Mouse (Mus musculus) C2C12 (cell line): ENCODE results near the gene Cuedc2.

Source experiments
- CEBPB ChIP-seq: IDR thresholded peaks from one replicate; pipeline ENCODE4 v1.6.1; 2011; ENCODE audit warnings: low read depth, mild to moderate bottlenecking, control low read depth, moderate library complexity
- CTCF ChIP-seq: IDR thresholded peaks from one replicate; pipeline ENCODE4 v1.5.1; 2011; ENCODE audit not compliant: control insufficient read depth, insufficient read depth, insufficient read length
- MAX ChIP-seq: IDR thresholded peaks from one replicate; pipeline ENCODE4 v1.6.1; 2011; ENCODE audit warnings: mild to moderate bottlenecking, control low read depth
- MYOD1 ChIP-seq: IDR thresholded peaks from one replicate; pipeline ENCODE4 v1.6.1; 2011; ENCODE audit warnings: low read depth; ENCODE audit not compliant: control insufficient read depth, insufficient read length
- MYOG ChIP-seq: IDR thresholded peaks from one replicate; pipeline ENCODE4 v1.6.1; 2011; ENCODE audit not compliant: control insufficient read depth, insufficient read length; ENCODE audit errors: extremely low read depth
- USF1 ChIP-seq: IDR thresholded peaks from one replicate; pipeline ENCODE4 v1.6.1; 2011; ENCODE audit warnings: low read depth, mild to moderate bottlenecking, control low read depth, moderate library complexity

- TF ChIP-seq CTCF (no peak), MYOD1 (no peak), MYOG (no peak), CEBPB (no peak), MAX (no peak), USF1 (no peak)
Observed at GRCm38 (mm10) chr19:46311341-46311740, 27.2 kb downstream of the Cuedc2 start.
